ENCODE assay signal across 8 mouse cellular contexts in genomic region chr8:74930731-74931130, GRCm38 (mm10). TPM values are rescaled to one million over a fixed set of nuclear protein-coding genes. Genes with fewer than 3 reads are reported as not detected.
A peak's percentile ranks its signal among the peaks of the same experiment; 100 is the strongest.
DNase-seq lines count a peak whose midpoint lies in the region; ATAC-seq and TF ChIP-seq lines count a peak whose summit lies in the region.

No protein-coding gene starts in this region.

- no peaks in the 10 kb centered on the region for H3K36me3 ChIP-seq in forebrain, embryonic 14.5 days (ENCODE audit: control insufficient read depth, insufficient read depth, low read length)
- H3K36me3 ChIP-seq in forebrain, embryonic 13.5 days (ENCODE audit: poor library complexity, severe bottlenecking), result no peaks in the 10 kb centered on the region
- H3K36me3 ChIP-seq in lung, embryonic 14.5 days (ENCODE audit: insufficient read depth), result no peaks in the 10 kb centered on the region

- H3K27ac ChIP-seq in forebrain, embryonic 14.5 days (ENCODE audit: low read depth, low read length), result no peak overlapping the region
- no peak overlapping the region for H3K27ac ChIP-seq in forebrain, embryonic 13.5 days
- H3K27ac ChIP-seq in lung, embryonic 14.5 days (ENCODE audit: low read depth), result no peak overlapping the region

- H3K4me1 ChIP-seq in forebrain, embryonic 14.5 days (ENCODE audit: control insufficient read depth, insufficient read depth, low read length), result no peaks in the 10 kb centered on the region
- H3K4me1 ChIP-seq in forebrain, embryonic 13.5 days, result peaks cover 8% of the 10 kb centered on the region
- no peaks in the 10 kb centered on the region for H3K4me1 ChIP-seq in lung, embryonic 14.5 days (ENCODE audit: insufficient read depth)

- ATAC-seq in forebrain, embryonic 14.5 days, result 0 out of 2 replicates have a peak, but pooled peaks have one; percentile 7
- ATAC-seq in forebrain, embryonic 13.5 days, result no peak
- ATAC-seq in lung, embryonic 14.5 days (ENCODE audit: insufficient read depth), result no peak

- peak; percentile 73 for DNase-seq in forebrain, embryonic 14.5 days (ENCODE audit: low spot score)
- peak; percentile 47 to 49 for DNase-seq in right cerebral cortex, adult 2 months (ENCODE audit: low spot score in 2 of 2)
- DNase-seq in right cerebral cortex, postnatal 36 days (ENCODE audit: low spot score in 2 of 2), result no peak
- DNase-seq in cerebellum, adult 9-11 months, result peak; percentile 30
- DNase-seq in induced T-regulatory cell, adult 2 months (ENCODE audit: low read depth), result peak; percentile 53
- DNase-seq in lung, embryonic 14.5 days, result peak; percentile 76
- DNase-seq in testis, postnatal 14 days (ENCODE audit: low spot score), result peak; percentile 14

- no peak overlapping the region for H3K4me3 ChIP-seq in forebrain, embryonic 14.5 days (ENCODE audit: low read depth, low read length)
- no peak overlapping the region for H3K4me3 ChIP-seq in forebrain, embryonic 13.5 days
- no peak overlapping the region for H3K4me3 ChIP-seq in lung, embryonic 14.5 days (ENCODE audit: low read depth, low read length)

- no peak overlapping the region for H3K9ac ChIP-seq in forebrain, embryonic 14.5 days (ENCODE audit: low read length)
- H3K9ac ChIP-seq in forebrain, embryonic 13.5 days, result no peak overlapping the region
- H3K9ac ChIP-seq in lung, embryonic 14.5 days, result no peak overlapping the region

- peak; percentile 75 for TF ChIP-seq CTCF in lung, embryonic 14.5 days (IDR thresholded peaks at IDR 0.05; ENCODE audit: low read depth)

- 24% methylated on average over 3 of the region's 3 CpGs for WGBS in forebrain, embryonic 14.5 days
- WGBS in forebrain, embryonic 13.5 days, result 22% methylated on average over 3 of the region's 3 CpGs
- WGBS in lung, embryonic 14.5 days, result 26% methylated on average over 3 of the region's 3 CpGs

- no peaks in the 10 kb centered on the region for H3K9me3 ChIP-seq in forebrain, embryonic 14.5 days (replicated peaks; ENCODE audit: control insufficient read depth, low read length)
- no peaks in the 10 kb centered on the region for H3K9me3 ChIP-seq in forebrain, embryonic 13.5 days (replicated peaks)
- no peaks in the 10 kb centered on the region for H3K9me3 ChIP-seq in lung, embryonic 14.5 days (ENCODE audit: low read depth, low read length)

- H3K27me3 ChIP-seq in forebrain, embryonic 14.5 days (replicated peaks; ENCODE audit: control insufficient read depth, insufficient read depth, low read length), result no peaks in the 10 kb centered on the region
- no peaks in the 10 kb centered on the region for H3K27me3 ChIP-seq in forebrain, embryonic 13.5 days
- H3K27me3 ChIP-seq in lung, embryonic 14.5 days (ENCODE audit: insufficient read depth, low read length), result no peaks in the 10 kb centered on the region

- H3K4me2 ChIP-seq in forebrain, embryonic 14.5 days (ENCODE audit: low read length), result no peak overlapping the region
- H3K4me2 ChIP-seq in forebrain, embryonic 13.5 days, result no peak overlapping the region
- H3K4me2 ChIP-seq in lung, embryonic 14.5 days, result no peak overlapping the region

RNA-seq across cellular contexts. Expression of gene Isx, which starts 57.8 kb away (rescaled TPM):
- not detected in 2 replicates for polyA plus RNA-seq in forebrain, embryonic 14.5 days (2014; fragmentation: Nextera tagmentation; extraction: Ambion mirVana)
- polyA plus RNA-seq in forebrain, embryonic 13.5 days (2015; fragmentation: Nextera tagmentation; extraction: Ambion mirVana), result not detected in 2 replicates
- not detected in 2 replicates for polyA plus RNA-seq in lung, embryonic 14.5 days (2014; fragmentation: Nextera tagmentation; extraction: Ambion mirVana)

Comparison
In these comparisons a context has a peak if more than half of its experiments do, and no peak if none do; other contexts are left out.
1. DNase-seq: peak in forebrain, embryonic 14.5 days (single experiment), right cerebral cortex, adult 2 months (2 of 2), cerebellum, adult 9-11 months (single experiment), induced T-regulatory cell, adult 2 months (single experiment), lung, embryonic 14.5 days (single experiment) and testis, postnatal 14 days (single experiment); none in right cerebral cortex, postnatal 36 days (0 of 2).